ENCODE assay signal across 18 mouse cellular contexts in genomic region chr2:154419631-154420515, GRCm38 (mm10). TPM values are rescaled to one million over a fixed set of nuclear protein-coding genes. Genes with fewer than 3 reads are reported as not detected.
A peak's percentile ranks its signal among the peaks of the same experiment; 100 is the strongest.
DNase-seq lines count a peak whose midpoint lies in the region; ATAC-seq and TF ChIP-seq lines count a peak whose summit lies in the region.
"Had no signal": no experiment of that assay in that cellular context is flagged by ENCODE, and none has a peak within 500 bp of the region (broad histone marks: within the 10 kb centered on the region; RNA-seq: fewer than 3 reads in every experiment).

No protein-coding gene starts in this region.

- H3K4me3 ChIP-seq in heart, embryonic 13.5 days = no peak overlapping the region
- peak overlapping the region; percentile 82 for H3K4me3 ChIP-seq in E14TG2a.4 (replicated peaks; ENCODE audit: low read length)
- H3K4me3 ChIP-seq in midbrain, embryonic 11.5 days (ENCODE audit: low read depth, low read length) = no peak overlapping the region
- H3K4me3 ChIP-seq: embryonic facial prominence, embryonic 12.5 days; liver, embryonic 12.5 days had no signal

- no peaks in the 10 kb centered on the region for H3K9me3 ChIP-seq in heart, embryonic 13.5 days
- H3K9me3 ChIP-seq in E14TG2a.4 (ENCODE audit: low read length) = no peaks in the 10 kb centered on the region
- H3K9me3 ChIP-seq in midbrain, embryonic 11.5 days (ENCODE audit: control insufficient read depth, low read length) = no peaks in the 10 kb centered on the region
- H3K9me3 ChIP-seq: embryonic facial prominence, embryonic 12.5 days; G1E; liver, embryonic 12.5 days had no signal

- intact Hi-C loops in heart, postnatal 10 days (cut with DNase I) = no loop called here

- TF ChIP-seq POLR2A in brain, embryonic 14.5 days (IDR thresholded peaks at IDR 0.05; ENCODE audit: borderline replicate concordance, extremely low read depth, insufficient read depth, insufficient read length, poor library complexity, severe bottlenecking) = no peak

- no peak for DNase-seq in heart, postnatal 10 days
- peak; percentile 79 for DNase-seq in brain, embryonic 14.5 days (ENCODE audit: low read depth)
- no peak for DNase-seq in midbrain, embryonic 11.5 days (ENCODE audit: low spot score, missing footprints)
- no peak for DNase-seq in cerebellum, postnatal 36 days
- DNase-seq in kidney, postnatal 25 days = no peak
- DNase-seq in lung, postnatal 25 days (ENCODE audit: low spot score) = no peak
- DNase-seq: cerebellum, adult 2 months; gastrocnemius, postnatal 25 days; kidney, adult 9 months; lung, postnatal 14 days; right cerebral cortex, adult 18-20 months; thymus, postnatal 36 days had no signal

- H3K36me3 ChIP-seq in heart, embryonic 13.5 days = no peaks in the 10 kb centered on the region
- peaks cover 18% of the 10 kb centered on the region for H3K36me3 ChIP-seq in E14TG2a.4 (ENCODE audit: insufficient read depth, low read length)
- H3K36me3 ChIP-seq in midbrain, embryonic 11.5 days (ENCODE audit: control insufficient read depth, insufficient read depth, low read length) = no peaks in the 10 kb centered on the region
- H3K36me3 ChIP-seq: embryonic facial prominence, embryonic 12.5 days; G1E; liver, embryonic 12.5 days had no signal

- no peaks in the 10 kb centered on the region for H3K27me3 ChIP-seq in heart, embryonic 13.5 days (replicated peaks)
- H3K27me3 ChIP-seq in E14TG2a.4 (ENCODE audit: insufficient read depth, low read length) = no peaks in the 10 kb centered on the region
- H3K27me3 ChIP-seq in midbrain, embryonic 11.5 days (ENCODE audit: control insufficient read depth, insufficient read depth, low read length) = no peaks in the 10 kb centered on the region
- H3K27me3 ChIP-seq: embryonic facial prominence, embryonic 12.5 days; liver, embryonic 12.5 days had no signal

- no peak for ATAC-seq in heart, embryonic 13.5 days (ENCODE audit: extremely low read depth, insufficient number of reproducible peaks, low FRiP score, low TSS enrichment)
- no peak for ATAC-seq in midbrain, embryonic 11.5 days (ENCODE audit: low FRiP score)
- ATAC-seq: liver, embryonic 12.5 days had no signal

- H3K4me1 ChIP-seq in heart, embryonic 13.5 days = no peaks in the 10 kb centered on the region
- H3K4me1 ChIP-seq in E14TG2a.4 (replicated peaks; ENCODE audit: low read depth, low read length) = peaks cover 84% of the 10 kb centered on the region
- peaks cover 12% of the 10 kb centered on the region for H3K4me1 ChIP-seq in midbrain, embryonic 11.5 days (ENCODE audit: control insufficient read depth, insufficient read depth, low read length)
- H3K4me1 ChIP-seq: liver, embryonic 12.5 days had no signal

- H3K4me2 ChIP-seq in heart, embryonic 13.5 days = no peak overlapping the region
- H3K4me2 ChIP-seq in midbrain, embryonic 11.5 days = no peak overlapping the region
- H3K4me2 ChIP-seq: embryonic facial prominence, embryonic 12.5 days; heart, embryonic 11.5 days; liver, embryonic 12.5 days had no signal

- peak; percentile 22 for TF ChIP-seq CTCF in E14TG2a.4 (conservative IDR thresholded peaks at IDR 0.05; ENCODE audit: low read length)
- no peak for TF ChIP-seq CTCF in brain, embryonic 14.5 days (IDR thresholded peaks at IDR 0.05; ENCODE audit: borderline replicate concordance, extremely low read depth, insufficient read depth, insufficient read length)

- H3K27ac ChIP-seq in heart, embryonic 13.5 days (replicated peaks) = no peak overlapping the region
- H3K27ac ChIP-seq in midbrain, embryonic 11.5 days (ENCODE audit: low read depth, low read length) = 0 out of 2 replicates have a peak overlapping the region, but pooled peaks have one; percentile 6
- H3K27ac ChIP-seq: embryonic facial prominence, embryonic 12.5 days; liver, embryonic 12.5 days had no signal

- 77% methylated on average over 9 of the region's 9 CpGs for WGBS in heart, embryonic 13.5 days
- 82% methylated on average over 9 of the region's 9 CpGs for WGBS in midbrain, embryonic 11.5 days

- H3K9ac ChIP-seq in heart, embryonic 13.5 days = 0 out of 2 replicates have a peak overlapping the region, but pooled peaks have one; percentile 6
- H3K9ac ChIP-seq in midbrain, embryonic 11.5 days (ENCODE audit: low read length) = no peak overlapping the region
- H3K9ac ChIP-seq: embryonic facial prominence, embryonic 12.5 days; liver, embryonic 12.5 days had no signal

RNA-seq across cellular contexts. Expression of gene Snta1, which starts 12.0 kb away (rescaled TPM):
- polyA plus RNA-seq in heart, embryonic 13.5 days (2015; fragmentation: Nextera tagmentation; extraction: Ambion mirVana) = 38.0 and 41.5 TPM in 2 replicates
- 100 to 1,000 TPM in 1 of 2 experiments, 10 to 100 TPM in 1; 82.6 to 106 TPM for total RNA-seq in heart, postnatal 10 days (2021)
- 9.9 and 11.6 TPM in 2 replicates for polyA plus RNA-seq in brain, embryonic 14.5 days (2012; rRNA removed)
- 2.0 and 2.3 TPM in 2 replicates for polyA plus RNA-seq in midbrain, embryonic 11.5 days (2014; fragmentation: Nextera tagmentation; extraction: Ambion mirVana)
- total RNA-seq: G1E had no signal
- polyA plus RNA-seq: G1E had no signal

RNA-seq across cellular contexts. Expression of gene Cbfa2t2, which starts 16.4 kb away (rescaled TPM):
- polyA plus RNA-seq in heart, embryonic 13.5 days (2015; fragmentation: Nextera tagmentation; extraction: Ambion mirVana) = 28.3 and 29.2 TPM in 2 replicates
- total RNA-seq in heart, postnatal 10 days (2021) = 10 to 100 TPM; 23.5 to 25.3 TPM
- 46.3 and 51.1 TPM in 2 replicates for polyA plus RNA-seq in brain, embryonic 14.5 days (2012; rRNA removed)
- 75.2 and 76.1 TPM in 2 replicates for polyA plus RNA-seq in midbrain, embryonic 11.5 days (2014; fragmentation: Nextera tagmentation; extraction: Ambion mirVana)

RNA-seq across cellular contexts. Expression of gene Cdk5rap1, which starts 47.1 kb away (rescaled TPM):
- polyA plus RNA-seq in heart, embryonic 13.5 days (2015; fragmentation: Nextera tagmentation; extraction: Ambion mirVana) = 13.2 and 15.7 TPM in 2 replicates
- 10 to 100 TPM; 13.6 to 16.3 TPM for total RNA-seq in heart, postnatal 10 days (2021)
- polyA plus RNA-seq in brain, embryonic 14.5 days (2012; rRNA removed) = 16.5 and 16.6 TPM in 2 replicates
- 15.1 and 18.1 TPM in 2 replicates for polyA plus RNA-seq in midbrain, embryonic 11.5 days (2014; fragmentation: Nextera tagmentation; extraction: Ambion mirVana)
